Mouse (Mus musculus) left cerebral cortex, adult 18-20 months (tissue): ENCODE data around the gene Gabarap. TPM values are rescaled to one million over a fixed set of nuclear protein-coding genes. Genes with fewer than 3 reads are reported as not detected.
"Not testable (repeated sequence)": the region's sequence is repeated elsewhere in the genome, so short reads cannot be mapped to it uniquely, and the experiment has no call there.

Source experiments
- DNase-seq, 2 experiments: peaks; one replicate each; pipeline ENCODE4 v3.0.0; 2021 to 2022; ENCODE audit warnings: low spot score in 2 of 2, mixed read lengths in 1 of 2
- total RNA-seq, 2 experiments: library from RNA; stranded (reverse); gene quantifications; 2 replicates each; pipeline ENCODE4 v1.2.3; 2021

Gabarap gene
- total RNA-seq, 2 experiments from 2014 or later = 231 to 236 TPM

- peak in 1 of 2 experiments; percentile 34 for DNase-seq
Measured at GRCm38 (mm10) chr11:69996161-69997061, 5.5 kb downstream of the Gabarap start.

GRCm38 (mm10) chr11:69997070-69997509 is 6.1 kb downstream of the Gabarap start:
- DNase-seq = peak; percentile 63 to 69

- DNase-seq = peak in 1 of 2 experiments; percentile 3
Measured at GRCm38 (mm10) chr11:69998567-69999491, 7.9 kb downstream of the Gabarap start.

- DNase-seq = no peak
Measured at GRCm38 (mm10) chr11:69999666-70000065, 8.7 kb downstream of the Gabarap start.

GRCm38 (mm10) chr11:70000396-70000898 is 9.5 kb downstream of the Gabarap start, which contains the start of gene Dvl2:
Gene Dvl2 (plus strand): TSS chr11:70000595.
- DNase-seq = peak; percentile 84 to 88

GRCm38 (mm10) chr11:70001159-70001558 is 10.2 kb downstream of the Gabarap start:
- DNase-seq = no peak

- peak in 1 of 2 experiments; percentile 3 for DNase-seq
Measured at GRCm38 (mm10) chr11:70001865-70002264, 10.9 kb downstream of the Gabarap start.

- no peak for DNase-seq
Measured at GRCm38 (mm10) chr11:70002471-70002870, 11.5 kb downstream of the Gabarap start.

GRCm38 (mm10) chr11:70005521-70005920 is 14.6 kb downstream of the Gabarap start:
- no peak for DNase-seq

- peak in 1 of 2 experiments; percentile 1 for DNase-seq
Measured at GRCm38 (mm10) chr11:70010033-70010432, 19.1 kb downstream of the Gabarap start.

GRCm38 (mm10) chr11:70010548-70010947 is 19.6 kb downstream of the Gabarap start:
- peak in 1 of 2 experiments; percentile 3 for DNase-seq

GRCm38 (mm10) chr11:70010961-70011360 is 20.0 kb downstream of the Gabarap start:
- peak in 1 of 2 experiments; percentile 1 for DNase-seq

GRCm38 (mm10) chr11:70012931-70013330 is 22.0 kb downstream of the Gabarap start:
- DNase-seq = no peak

GRCm38 (mm10) chr11:70013408-70013807 is 22.5 kb downstream of the Gabarap start:
- no peak for DNase-seq

- no peak for DNase-seq
Measured at GRCm38 (mm10) chr11:70014051-70014450, 23.1 kb downstream of the Gabarap start.

GRCm38 (mm10) chr11:70014880-70015558 is 24.1 kb downstream of the Gabarap start, which contains the start of gene Acadvl:
Gene Acadvl (minus strand): TSS chr11:70015411.
- DNase-seq = peak; percentile 83 to 90

GRCm38 (mm10) chr11:70015677-70016076 is 24.7 kb downstream of the Gabarap start:
- no peak for DNase-seq

GRCm38 (mm10) chr11:70016177-70016576 is 25.2 kb downstream of the Gabarap start:
- not testable (repeated sequence) for DNase-seq

- DNase-seq = no peak
Measured at GRCm38 (mm10) chr11:70016669-70017068, 25.7 kb downstream of the Gabarap start, which contains the start of gene Dlg4. Gene Dlg4 (plus strand): TSS chr11:70016942.

GRCm38 (mm10) chr11:70017199-70017767 is 26.3 kb downstream of the Gabarap start:
- DNase-seq = no peak
